Mouse (Mus musculus) heart, embryonic 14.5 days (tissue): ENCODE data around the gene Olfr1321. TPM values are rescaled to one million over a fixed set of nuclear protein-coding genes. Genes with fewer than 3 reads are reported as not detected.

ENCODE experiments used
- ATAC-seq: fragments of 200-750 bp; cut with Nextera tagmentation; 2 replicates; pipeline ENCODE4 v1.8.0; 2017; ENCODE audit warnings: low read depth, moderate TSS enrichment; ENCODE audit not compliant: insufficient number of reproducible peaks, insufficient read depth, low FRiP score
- H3K27ac ChIP-seq, 2 experiments: fragments of 200-500 bp in 1 of 2; fragments of 300-500 bp in 1 of 2; sonication (generic) in 1 of 2; replicated peaks in 1 of 2; 2 replicates each; pipeline ENCODE4 v1.5.1; 2012 to 2014; ENCODE audit warnings: low read depth in 2 of 2, low read length in 2 of 2, control low read depth in 1 of 2, mild to moderate bottlenecking in 1 of 2, mixed read lengths in 1 of 2; ENCODE audit not compliant: control insufficient read depth in 1 of 2, insufficient read depth in 1 of 2
- H3K27me3 ChIP-seq: fragments of 300-500 bp; sonication (generic); 2 replicates; pipeline ENCODE4 v1.6.1; 2014; ENCODE audit warnings: mild to moderate bottlenecking, low read length, control low read depth; ENCODE audit not compliant: control insufficient read depth, insufficient read depth
- H3K36me3 ChIP-seq: fragments of 300-500 bp; sonication (generic); 2 replicates; pipeline ENCODE4 v1.6.1; 2014; ENCODE audit warnings: mild to moderate bottlenecking, control low read depth, low read length, mixed read lengths; ENCODE audit not compliant: control insufficient read depth, insufficient read depth
- H3K4me1 ChIP-seq, 2 experiments: fragments of 200-500 bp in 1 of 2; fragments of 300-500 bp in 1 of 2; sonication (generic) in 1 of 2; 2 replicates each; pipeline ENCODE4 v1.6.1; 2012 to 2014; ENCODE audit warnings: low read length in 2 of 2, control low read depth in 1 of 2, mixed read lengths in 1 of 2; ENCODE audit not compliant: control insufficient read depth in 2 of 2, insufficient read depth in 2 of 2
- H3K4me2 ChIP-seq: fragments of 300-500 bp; sonication (generic); 2 replicates; pipeline ENCODE4 v1.6.1; 2014; ENCODE audit warnings: mild to moderate bottlenecking, low read length
- H3K4me3 ChIP-seq, 2 experiments: fragments of 200-500 bp in 1 of 2; fragments of 300-500 bp in 1 of 2; sonication (generic) in 1 of 2; 2 replicates each; pipeline ENCODE4 v1.5.1; 2012 to 2014; ENCODE audit warnings: low read length in 2 of 2, mild to moderate bottlenecking in 2 of 2, control low read depth in 1 of 2, low read depth in 1 of 2, moderate library complexity in 1 of 2; ENCODE audit not compliant: control insufficient read depth in 1 of 2, insufficient read depth in 1 of 2
- H3K9ac ChIP-seq: fragments of 300-500 bp; sonication (generic); 2 replicates; pipeline ENCODE4 v1.6.1; 2014; ENCODE audit warnings: mild to moderate bottlenecking, low read length
- H3K9me3 ChIP-seq: fragments of 300-500 bp; sonication (generic); 2 replicates; pipeline ENCODE4 v1.6.1; 2016; ENCODE audit warnings: low read length, control low read depth; ENCODE audit not compliant: control insufficient read depth
- WGBS: fragments of 180-500 bp; shearing (Covaris S2); extraction: QIAGEN DNeasy Blood & Tissue Kit; methylation state at CpG from one replicate; pipeline ENCODE4 v1.1.7; 2014; 5-methylcytosine and 5-hydroxymethylcytosine counted together
- polyA plus RNA-seq: library from polyadenylated mRNA; unstranded; fragments of >200 nt; fragmentation: Nextera tagmentation; extraction: Ambion mirVana; gene quantifications from 2 replicates; pipeline ENCODE4 v1.2.1, GENCODE M21; 2014

The Olfr1321 gene
- polyA plus RNA-seq: not detected in 2 replicates

DNA sequence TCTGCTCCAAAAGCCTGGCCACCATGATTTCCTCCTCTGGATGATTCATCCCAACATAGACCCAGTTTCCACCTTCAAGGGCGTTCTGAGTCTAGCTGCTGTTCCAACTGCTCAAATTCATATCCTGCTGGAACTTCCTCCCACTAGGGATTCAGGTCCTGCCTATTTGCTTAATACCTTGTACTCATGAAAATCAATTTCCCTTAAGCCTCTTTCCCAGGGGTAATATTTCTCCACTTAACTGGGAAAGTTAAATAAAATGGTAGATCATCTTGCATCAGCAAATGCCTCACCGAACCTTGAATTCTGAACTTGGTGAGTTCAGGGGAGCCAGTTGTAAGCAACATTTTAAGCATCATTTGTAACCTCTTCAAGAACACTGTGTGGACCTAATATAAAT is at the start of gene Olfr1321:
TSS of gene Olfr1321 (minus strand) at position 101 of the 400 bp plus-strand sequence.
- Histone ChIP-seq H3K9ac (no peak within 1 kb of the TSS), H3K9me3 (no peaks in the 10 kb centered on the region), H3K27ac (no peak within 1 kb of the TSS), H3K27me3 (no peaks in the 10 kb centered on the region), H3K4me3 (no peak within 1 kb of the TSS), H3K4me2 (no peak within 1 kb of the TSS), H3K36me3 (no peaks in the 10 kb centered on the region), H3K4me1 (no peaks in the 10 kb centered on the region)
- ATAC-seq: no peak
- 70% methylated on average over 2 of the region's 2 CpGs for WGBS

DNA sequence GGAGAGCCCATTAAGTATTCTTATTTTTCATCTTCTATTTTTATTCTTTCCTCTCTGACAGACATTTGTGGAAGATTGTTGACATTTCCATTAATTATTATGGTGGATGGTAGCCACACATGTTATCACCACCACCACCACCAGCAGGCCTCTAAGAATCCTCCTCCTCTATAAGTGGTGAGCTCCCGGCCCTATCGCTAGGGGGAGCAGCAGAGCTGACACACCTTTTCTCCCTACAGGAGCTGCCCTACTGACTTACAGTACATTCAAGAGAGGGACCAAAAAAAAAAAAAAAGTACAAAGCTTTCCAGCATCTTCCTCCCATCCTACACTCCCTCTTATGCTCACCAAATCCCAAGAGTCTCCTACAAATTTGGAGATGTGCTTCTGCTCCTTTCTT is 36.0 kb upstream of the Olfr1321 start:
- no peak overlapping the region for H3K4me3 ChIP-seq
- no peaks in the 10 kb centered on the region for H3K4me1 ChIP-seq
- H3K36me3 ChIP-seq: no peaks in the 10 kb centered on the region
- H3K4me2 ChIP-seq: no peak overlapping the region
- H3K9me3 ChIP-seq: no peaks in the 10 kb centered on the region
- no peak overlapping the region for H3K9ac ChIP-seq
- no peaks in the 10 kb centered on the region for H3K27me3 ChIP-seq
- H3K27ac ChIP-seq: no peak overlapping the region
- no peak for ATAC-seq
- WGBS: 26% methylated on average over 2 of the region's 2 CpGs

DNA sequence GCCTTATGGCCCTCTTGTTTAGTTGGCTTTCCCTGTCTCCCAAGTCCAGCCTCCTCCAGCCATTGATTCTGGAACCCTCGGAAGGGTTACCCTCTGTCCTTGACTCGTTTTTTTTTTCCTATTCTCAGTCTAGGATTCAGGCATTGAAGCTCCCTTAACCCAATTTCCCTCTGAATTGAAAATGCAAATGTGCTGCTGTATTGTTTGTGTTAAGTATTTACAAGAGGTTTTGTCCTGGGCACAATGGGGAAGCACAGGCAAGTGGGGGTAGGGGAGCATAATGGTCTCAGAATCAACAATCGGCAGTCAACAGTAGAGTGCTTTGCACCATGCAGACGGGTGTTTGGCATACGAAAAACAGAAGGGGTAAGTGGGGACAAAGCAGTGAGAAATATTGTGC is 10.3 kb upstream of the Olfr1321 start:
- Histone ChIP-seq H3K27me3 (no peaks in the 10 kb centered on the region), H3K36me3 (no peaks in the 10 kb centered on the region), H3K4me2 (no peak overlapping the region), H3K27ac (no peak overlapping the region), H3K4me3 (no peak overlapping the region), H3K4me1 (no peaks in the 10 kb centered on the region), H3K9ac (no peak overlapping the region), H3K9me3 (no peaks in the 10 kb centered on the region)
- whole genome bisulfite sequencing: 51% methylated on average over 5 of the region's 5 CpGs
- ATAC-seq: no peak

Other genes starting within 250 kb of the Olfr1321 start
- not detected in 2 replicates for gene Olfr1320, start 62.7 kb downstream of the Olfr1321 start, polyA plus RNA-seq
- gene Igsf1, start 62.7 kb upstream of the Olfr1321 start, polyA plus RNA-seq: 3.2 and 4.3 TPM in 2 replicates
- gene Olfr1322, start 156.4 kb upstream of the Olfr1321 start, polyA plus RNA-seq: not detected in 2 replicates